Mouse (Mus musculus) adrenal gland (tissue): ENCODE data around the gene Sfn.

ENCODE experiments used
- intact Hi-C: fragments of 180-260 bp; cut with DNase I; formaldehyde crosslinking; loops from one replicate; pipeline ENCODE4 v1.15.1; 2025
- microRNA-seq, 2 experiments: library from miRNA; unstranded; fragments of <30 nt; microRNA quantifications; one replicate each; pipeline ENCODE4; 2019

The Sfn gene

DNA sequence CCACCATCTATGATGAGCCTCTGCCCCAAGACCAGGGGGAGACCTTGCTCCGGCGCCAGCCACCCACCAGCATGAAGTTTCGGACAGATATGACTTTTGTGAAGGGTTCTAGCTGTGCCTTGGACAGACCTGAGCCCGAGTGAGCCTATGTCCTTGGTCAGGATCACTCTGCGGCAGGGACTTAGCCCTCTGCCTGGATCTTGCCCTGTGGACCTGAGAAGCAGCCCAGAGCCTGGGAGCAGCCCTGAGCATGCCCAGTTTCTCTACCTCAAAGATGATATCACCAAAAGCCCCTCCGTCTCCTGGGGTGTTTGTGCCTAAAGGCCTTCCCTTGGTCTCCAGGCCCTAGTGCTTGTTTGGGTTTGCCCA lies 18.3 kb downstream of the Sfn start:
- intact Hi-C loops = no loop called here

DNA sequence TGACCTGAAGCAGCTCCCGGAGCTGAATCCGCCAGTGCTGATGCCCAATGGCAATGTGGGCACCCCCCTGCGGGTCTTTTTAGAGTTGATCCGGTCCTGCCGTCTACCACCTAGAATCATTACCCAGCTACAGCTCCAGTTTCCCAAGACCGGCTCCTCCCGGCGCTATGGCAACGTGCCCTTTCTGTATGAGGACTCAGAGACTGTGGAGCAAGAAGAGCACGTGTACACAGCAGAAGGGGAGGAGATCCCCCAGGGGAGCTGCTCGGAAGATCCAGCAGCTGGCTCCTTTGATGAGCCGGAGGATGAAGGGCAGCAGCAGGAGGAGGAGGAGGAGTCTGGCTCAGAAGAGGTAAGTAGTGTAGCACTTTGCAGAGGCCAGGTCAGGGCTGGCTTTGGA lies 24.0 kb downstream of the Sfn start:
- intact Hi-C loops = no loop called here

GRCm38 (mm10) chr4:133574843-133575202 lies 27.1 kb downstream of the Sfn start:
- intact Hi-C loops = no loop called here

DNA sequence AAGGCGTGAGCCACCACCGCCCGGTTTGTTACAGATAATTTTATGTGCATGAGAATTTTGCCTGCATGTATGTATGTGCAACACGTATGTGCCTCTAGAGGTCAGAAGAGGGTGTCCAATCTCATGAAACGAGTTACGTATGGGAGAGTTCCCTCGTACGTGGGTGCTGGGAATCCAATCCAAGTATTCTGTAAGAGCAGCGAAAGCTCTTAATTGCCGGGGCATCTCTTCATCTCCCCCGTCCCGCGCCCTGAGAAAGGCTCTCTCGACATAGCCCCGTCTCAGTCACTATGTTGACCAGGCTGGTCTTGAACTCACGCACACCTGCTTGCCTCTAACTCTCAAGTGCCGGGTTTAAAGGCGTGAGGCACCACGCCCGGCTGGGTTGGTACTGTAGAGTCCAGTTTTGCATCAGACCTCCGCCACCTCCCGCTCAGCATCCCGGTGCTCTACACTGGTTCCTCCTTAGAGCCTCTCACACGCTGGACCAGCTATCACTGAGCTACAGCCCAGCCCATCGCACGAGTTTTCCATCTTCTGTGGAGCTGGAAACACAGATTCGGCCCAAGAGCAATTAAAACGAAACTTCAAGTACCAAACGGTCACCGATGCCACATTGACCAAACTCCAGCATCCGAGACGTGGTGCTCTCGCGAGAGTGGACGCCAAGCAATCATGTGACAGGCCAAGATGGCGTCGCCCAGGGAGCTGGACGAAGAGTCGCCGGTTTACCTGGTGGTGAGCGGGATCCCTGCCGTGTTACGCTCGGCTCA lies 27.7 kb downstream of the Sfn start, which contains the start of gene Gpatch3:
TSS of gene Gpatch3 (plus strand) at position 676 of the 773 bp plus-strand sequence.
- intact Hi-C loops = no loop called here

GRCm38 (mm10) chr4:133570066-133570466 lies 31.9 kb downstream of the Sfn start:
- intact Hi-C loops = no loop called here

- intact Hi-C loops = no loop called here
Measured at GRCm38 (mm10) chr4:133569291-133570065, 32.5 kb downstream of the Sfn start.

- intact Hi-C loops = no loop called here
Measured at GRCm38 (mm10) chr4:133567251-133567650, 34.7 kb downstream of the Sfn start.

- intact Hi-C loops = no loop called here
Measured at GRCm38 (mm10) chr4:133563123-133563571, 38.8 kb downstream of the Sfn start.

- intact Hi-C loops = no loop called here
Measured at GRCm38 (mm10) chr4:133561622-133562021, 40.3 kb downstream of the Sfn start.

- intact Hi-C loops = no loop called here
Measured at GRCm38 (mm10) chr4:133559846-133560245, 42.1 kb downstream of the Sfn start.

- intact Hi-C loops = no loop called here
Measured at GRCm38 (mm10) chr4:133557041-133557717, 44.8 kb downstream of the Sfn start.

GRCm38 (mm10) chr4:133553448-133554330 lies 48.3 kb downstream of the Sfn start:
- intact Hi-C loops = no loop called here

GRCm38 (mm10) chr4:133552768-133553447 lies 49.1 kb downstream of the Sfn start, which contains the start of gene Nr0b2:
Gene Nr0b2, plus strand, starts transcription at chr4:133553376.
- intact Hi-C loops = no loop called here

DNA sequence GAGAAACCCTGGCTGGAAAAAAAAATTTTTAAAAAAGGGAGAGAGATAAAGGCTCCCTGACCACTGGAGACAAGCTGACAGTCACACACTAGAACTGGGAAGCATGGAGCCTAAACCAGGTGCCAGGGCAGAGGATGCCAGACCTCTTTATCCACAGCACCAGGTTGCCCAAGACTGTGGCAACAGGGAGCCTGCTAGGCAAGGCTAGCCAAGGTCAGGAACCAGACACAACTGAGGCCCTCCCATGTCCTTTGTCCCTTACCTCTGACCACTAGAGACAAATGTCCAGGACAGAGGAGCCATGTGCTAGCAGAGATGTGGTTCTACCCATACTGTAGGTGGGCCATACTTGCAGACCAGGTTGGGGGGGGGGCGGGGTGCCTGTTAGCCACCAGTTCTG lies 49.9 kb downstream of the Sfn start:
- intact Hi-C loops = no loop called here

Small RNA genes lying within 50 kb of the gene (microRNA-seq; reads per million reads assigned to microRNA genes)
- gene Gm23158 = 0 reads per million in 2 experiments
